Mouse (Mus musculus) kidney, adult 2 months (tissue): ENCODE measurements at regions not wholly inside any gene's neighbourhood (a gene's known extent, or its start where the extent isn't known, plus 50 kb on each side); places are given as distances from the start of the nearest gene placed in this dataset.

Experiments
- DNase-seq: peaks from one replicate; pipeline ENCODE4 v3.0.0; 2021
- H3K27ac ChIP-seq: fragments of 200-500 bp; 2 replicates; pipeline ENCODE4 v1.5.1; 2012; ENCODE audit warnings: low read depth, low read length, control low read depth, inconsistent platforms; ENCODE audit not compliant: insufficient read depth
- H3K27me3 ChIP-seq: fragments of 200-500 bp; replicated peaks from 2 replicates; pipeline ENCODE4 v1.6.1; 2012; ENCODE audit warnings: mild to moderate bottlenecking, moderate library complexity, low read length, inconsistent platforms; ENCODE audit not compliant: control insufficient read depth, insufficient read depth
- H3K36me3 ChIP-seq: fragments of 200-500 bp; 2 replicates; pipeline ENCODE4 v1.6.1; 2012; ENCODE audit warnings: mild to moderate bottlenecking, moderate library complexity, low read length, inconsistent platforms; ENCODE audit not compliant: control insufficient read depth, insufficient read depth
- H3K4me1 ChIP-seq: fragments of 200-500 bp; 2 replicates; pipeline ENCODE4 v1.6.1; 2011; ENCODE audit warnings: low read length; ENCODE audit not compliant: control insufficient read depth, insufficient read depth
- H3K4me3 ChIP-seq: fragments of 200-500 bp; 2 replicates; pipeline ENCODE4 v1.5.1; 2011; ENCODE audit warnings: mild to moderate bottlenecking, low read depth, low read length, control low read depth; ENCODE audit not compliant: insufficient read depth
- CTCF ChIP-seq: fragments of 200-500 bp; conservative IDR thresholded peaks from 2 replicates; pipeline ENCODE4 v1.5.1; 2011; ENCODE audit warnings: low read depth, mild to moderate bottlenecking, control low read depth, low read length, moderate library complexity, mixed read lengths; ENCODE audit not compliant: insufficient read depth, insufficient read length
- POLR2A ChIP-seq: fragments of 200-500 bp; IDR thresholded peaks from one replicate; pipeline ENCODE4 v1.6.1; 2011; ENCODE audit warnings: low read depth, low read length, control low read depth
- WGBS: fragments of 180-500 bp; shearing (Covaris S2); methylation state at CpG from one replicate; pipeline ENCODE4 v1.1.7; 2018; 5-methylcytosine and 5-hydroxymethylcytosine counted together

GRCm38 (mm10) chr2:75061456-75062188 lies 236.0 kb downstream of the Mtx2 start:
- Histone ChIP-seq H3K27ac (no peak overlapping the region), H3K27me3 (no peaks in the 10 kb centered on the region), H3K36me3 (no peaks in the 10 kb centered on the region), H3K4me3 (no peak overlapping the region), H3K4me1 (no peaks in the 10 kb centered on the region)
- TF ChIP-seq POLR2A, result no peak
- TF ChIP-seq CTCF, result no peak
- no peak for DNase-seq
- WGBS, result 23% methylated on average over 12 of the region's 12 CpGs

GRCm38 (mm10) chr2:75062189-75062510 lies 236.5 kb downstream of the Mtx2 start:
- Histone ChIP-seq H3K4me1 (no peaks in the 10 kb centered on the region), H3K27me3 (no peaks in the 10 kb centered on the region), H3K4me3 (no peak overlapping the region), H3K27ac (no peak overlapping the region), H3K36me3 (no peaks in the 10 kb centered on the region)
- no peak for TF ChIP-seq POLR2A
- no peak for TF ChIP-seq CTCF
- no peak for DNase-seq
- whole genome bisulfite sequencing, result 72% methylated on average over 7 of the region's 7 CpGs

- Histone ChIP-seq H3K4me1 (no peaks in the 10 kb centered on the region), H3K27ac (no peak overlapping the region), H3K36me3 (no peaks in the 10 kb centered on the region), H3K27me3 (no peaks in the 10 kb centered on the region), H3K4me3 (no peak overlapping the region)
- WGBS, result 40% methylated on average over 10 of the region's 10 CpGs
- no peak for DNase-seq
- TF ChIP-seq CTCF (no peak), POLR2A (no peak)
Measured at GRCm38 (mm10) chr2:75064406-75065115, 239.0 kb downstream of the Mtx2 start.

GRCm38 (mm10) chr2:75065304-75065703 lies 239.7 kb downstream of the Mtx2 start:
- Histone ChIP-seq H3K27me3 (no peaks in the 10 kb centered on the region), H3K36me3 (no peaks in the 10 kb centered on the region), H3K4me1 (no peaks in the 10 kb centered on the region), H3K4me3 (no peak overlapping the region), H3K27ac (no peak overlapping the region)
- WGBS, result 68% methylated on average over 2 of the region's 2 CpGs
- TF ChIP-seq POLR2A, result no peak
- TF ChIP-seq CTCF, result no peak
- no peak for DNase-seq

GRCm38 (mm10) chr2:75069321-75069720 lies 243.7 kb downstream of the Mtx2 start:
- H3K27ac ChIP-seq, result no peak overlapping the region

GRCm38 (mm10) chr2:75072021-75072420 lies 246.4 kb downstream of the Mtx2 start:
- H3K27me3 ChIP-seq, result no peaks in the 10 kb centered on the region
- no peak overlapping the region for H3K4me3 ChIP-seq
- H3K36me3 ChIP-seq, result no peaks in the 10 kb centered on the region
- TF ChIP-seq POLR2A (no peak), CTCF (no peak)
- H3K27ac ChIP-seq, result no peak overlapping the region
- WGBS, result 75% methylated on average over 3 of the region's 3 CpGs
- no peaks in the 10 kb centered on the region for H3K4me1 ChIP-seq
- DNase-seq, result no peak

More at GRCm38 (mm10) chr2:75069321-75069720, 243.7 kb downstream of the Mtx2 start:
- Histone ChIP-seq H3K4me3 (no peak overlapping the region), H3K27me3 (no peaks in the 10 kb centered on the region), H3K4me1 (no peaks in the 10 kb centered on the region), H3K36me3 (no peaks in the 10 kb centered on the region)
- 73% methylated on average over 2 of the region's 2 CpGs for WGBS
- no peak for TF ChIP-seq CTCF
- TF ChIP-seq POLR2A, result no peak
- no peak for DNase-seq

GRCm38 (mm10) chr2:75072471-75072870 lies 246.9 kb downstream of the Mtx2 start:
- no peak overlapping the region for H3K27ac ChIP-seq
- no peaks in the 10 kb centered on the region for H3K36me3 ChIP-seq
- H3K4me1 ChIP-seq, result no peaks in the 10 kb centered on the region
- no peak for DNase-seq
- no peaks in the 10 kb centered on the region for H3K27me3 ChIP-seq
- TF ChIP-seq POLR2A, result no peak
- no peak for TF ChIP-seq CTCF
- WGBS, result 41% methylated on average over 8 of the region's 8 CpGs
- no peak overlapping the region for H3K4me3 ChIP-seq
